Mouse (Mus musculus) liver, embryonic 14.5 days (tissue): ENCODE data around the gene Taok2.

ENCODE experiments used
- CTCF ChIP-seq: IDR thresholded peaks from 2 replicates; pipeline ENCODE4 v1.5.1; 2016; ENCODE audit warnings: antibody characterized with exemption, low read depth, control low read depth
- EP300 ChIP-seq: IDR thresholded peaks from 2 replicates; pipeline ENCODE4 v1.6.1; 2016; ENCODE audit warnings: antibody characterized with exemption, low read depth

GRCm38 (mm10) chr7:126923999-126924398 is 39.5 kb upstream of the Taok2 start:
- no peak for TF ChIP-seq CTCF
- 0 out of 2 replicates have a peak, but pooled peaks have one; percentile 24 for TF ChIP-seq EP300
